27 mouse cellular contexts compared by ENCODE assay signal in genomic region chr17:68135436-68135835, GRCm38 (mm10).
DNase-seq lines count a peak whose midpoint lies in the region; ATAC-seq lines count a peak whose summit lies in the region.
"Had no signal": no experiment of that assay in that cellular context is flagged by ENCODE, and none has a peak within 500 bp of the region (broad histone marks: within the 10 kb centered on the region; RNA-seq: fewer than 3 reads in every experiment).

No protein-coding gene starts in this region.

- H3K36me3 ChIP-seq in embryonic facial prominence, embryonic 15.5 days = no peaks in the 10 kb centered on the region
- H3K36me3 ChIP-seq in embryonic facial prominence, embryonic 10.5 days (replicated peaks) = no peaks in the 10 kb centered on the region
- H3K36me3 ChIP-seq in limb, embryonic 10.5 days = no peaks in the 10 kb centered on the region
- H3K36me3 ChIP-seq: embryonic facial prominence, embryonic 12.5 days; forebrain, embryonic 15.5 days; G1E had no signal

- H3K9me3 ChIP-seq in embryonic facial prominence, embryonic 15.5 days (replicated peaks) = no peaks in the 10 kb centered on the region
- no peaks in the 10 kb centered on the region for H3K9me3 ChIP-seq in embryonic facial prominence, embryonic 10.5 days
- H3K9me3 ChIP-seq in limb, embryonic 10.5 days (replicated peaks) = no peaks in the 10 kb centered on the region
- H3K9me3 ChIP-seq: embryonic facial prominence, embryonic 12.5 days; forebrain, embryonic 13.5 days; forebrain, embryonic 15.5 days had no signal

- H3K4me2 ChIP-seq in embryonic facial prominence, embryonic 15.5 days (replicated peaks) = no peak overlapping the region
- H3K4me2 ChIP-seq: embryonic facial prominence, embryonic 12.5 days; forebrain, embryonic 13.5 days; forebrain, embryonic 15.5 days had no signal

- peaks cover 3% of the 10 kb centered on the region; the same call in 1 of the 2 replicates for H3K4me1 ChIP-seq in embryonic facial prominence, embryonic 15.5 days
- H3K4me1 ChIP-seq in embryonic facial prominence, embryonic 10.5 days = peaks cover 7% of the 10 kb centered on the region
- peaks cover 7% of the 10 kb centered on the region for H3K4me1 ChIP-seq in limb, embryonic 10.5 days
- H3K4me1 ChIP-seq: forebrain, embryonic 13.5 days; forebrain, embryonic 15.5 days had no signal

- WGBS in embryonic facial prominence, embryonic 15.5 days = 41% methylated on average over 5 of the region's 5 CpGs
- 61% methylated on average over 5 of the region's 5 CpGs for WGBS in embryonic facial prominence, embryonic 10.5 days
- WGBS in limb, embryonic 10.5 days = 62% methylated on average over 5 of the region's 5 CpGs

- no peak for ATAC-seq in embryonic facial prominence, embryonic 15.5 days (ENCODE audit: insufficient number of reproducible peaks, low FRiP score, low TSS enrichment, low read depth)
- ATAC-seq: activated CD4-positive, CD25-positive, alpha-beta regulatory T cell, adult 4 months; CD4-positive, CD25-positive, alpha-beta regulatory T cell, adult 4 months; forebrain, embryonic 13.5 days; forebrain, embryonic 15.5 days; forebrain, postnatal 0 days; Patski had no signal

- H3K9ac ChIP-seq in embryonic facial prominence, embryonic 15.5 days = no peak overlapping the region
- H3K9ac ChIP-seq: embryonic facial prominence, embryonic 12.5 days; forebrain, embryonic 13.5 days; forebrain, embryonic 15.5 days; forebrain, postnatal 0 days had no signal

- DNase-seq in embryonic facial prominence, embryonic 10.5 days (ENCODE audit: low spot score) = no peak
- peak; percentile 27 for DNase-seq in urinary bladder, postnatal 14 days (ENCODE audit: low spot score)
- no peak for DNase-seq in urinary bladder, postnatal 25 days (ENCODE audit: low spot score)
- DNase-seq in limb, embryonic 10.5 days (ENCODE audit: low spot score) = peak; percentile 15
- DNase-seq in ovary, adult 18-20 months (ENCODE audit: low spot score) = no peak
- DNase-seq in adrenal gland, postnatal 25 days = no peak
- DNase-seq: adrenal gland, adult 8-10 months; adrenal gland, postnatal 14 days; B cell, adult 2 months; cerebellum, adult 11 months; cerebellum, adult 18-20 months; cerebellum, adult 8-10 months; cerebellum, adult 9-11 months; cerebellum, postnatal 14 days; cerebellum, postnatal 36 days; embryo, embryonic 11 days; forebrain, postnatal 0 days had no signal

- H3K4me3 ChIP-seq in embryonic facial prominence, embryonic 15.5 days (replicated peaks) = no peak overlapping the region
- no peak overlapping the region for H3K4me3 ChIP-seq in embryonic facial prominence, embryonic 10.5 days
- no peak overlapping the region for H3K4me3 ChIP-seq in limb, embryonic 10.5 days
- H3K4me3 ChIP-seq: embryonic facial prominence, embryonic 12.5 days; erythroblast, embryonic 14.5 days; forebrain, embryonic 13.5 days; forebrain, embryonic 15.5 days had no signal

- no peaks in the 10 kb centered on the region for H3K27me3 ChIP-seq in embryonic facial prominence, embryonic 15.5 days
- H3K27me3 ChIP-seq in embryonic facial prominence, embryonic 10.5 days (replicated peaks; ENCODE audit: low read depth, poor library complexity, severe bottlenecking) = no peaks in the 10 kb centered on the region
- no peaks in the 10 kb centered on the region for H3K27me3 ChIP-seq in limb, embryonic 10.5 days (ENCODE audit: low read depth, poor library complexity, severe bottlenecking)
- H3K27me3 ChIP-seq: CH12.LX; embryonic facial prominence, embryonic 12.5 days; forebrain, embryonic 13.5 days; forebrain, embryonic 15.5 days; Patski had no signal

- 0 out of 2 replicates have a peak overlapping the region, but pooled peaks have one; percentile 5 for H3K27ac ChIP-seq in embryonic facial prominence, embryonic 15.5 days (replicated peaks)
- no peak overlapping the region for H3K27ac ChIP-seq in embryonic facial prominence, embryonic 10.5 days (replicated peaks)
- H3K27ac ChIP-seq in limb, embryonic 10.5 days = no peak overlapping the region
- H3K27ac ChIP-seq: embryonic facial prominence, embryonic 12.5 days; forebrain, embryonic 13.5 days; forebrain, embryonic 15.5 days had no signal

Comparison
In these comparisons a context has a peak if more than half of its experiments do, and no peak if none do; other contexts are left out.
1. DNase-seq: peak in urinary bladder, postnatal 14 days (single experiment) and limb, embryonic 10.5 days (single experiment); none in embryonic facial prominence, embryonic 10.5 days (single experiment), urinary bladder, postnatal 25 days (single experiment), ovary, adult 18-20 months (single experiment) and adrenal gland, postnatal 25 days (single experiment).